Mouse (Mus musculus): Measurements from ENCODE around the gene Sec16b. TPM values are rescaled to one million over a fixed set of nuclear protein-coding genes. Genes with fewer than 3 reads are reported as not detected.
A peak's percentile ranks its signal among the peaks of the same experiment; 100 is the strongest.

The Sec16b gene
- polyA plus RNA-seq, 1 experiment from 2014 or later: 1.0 TPM

DNA sequence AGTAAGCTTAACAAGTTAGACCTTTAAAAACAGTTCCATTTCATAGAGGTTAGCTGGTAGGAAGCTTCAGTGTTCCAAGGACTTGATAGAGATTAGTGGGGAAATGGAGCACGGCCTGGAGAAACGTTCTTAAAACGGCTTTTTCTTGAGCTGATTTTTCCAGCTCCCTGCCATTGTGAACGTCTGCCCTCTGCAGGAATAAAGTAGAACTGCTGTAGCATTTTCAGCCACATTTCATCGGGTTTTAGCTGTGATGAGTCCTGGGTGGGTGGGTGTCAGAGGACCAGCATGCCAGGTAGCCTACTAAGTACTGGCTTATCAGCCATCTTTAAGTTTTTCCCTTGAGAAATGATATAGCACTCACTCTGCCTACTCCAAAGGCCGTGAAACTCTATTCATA is 29.9 kb downstream of the Sec16b start:
- ATAC-seq (ENCODE audit: insufficient number of reproducible peaks, low FRiP score): no peak
- H3K9me3 ChIP-seq (replicated peaks): no peaks in the 10 kb centered on the region
- no peaks in the 10 kb centered on the region for H3K36me3 ChIP-seq
- H3K9ac ChIP-seq: no peak overlapping the region
- H3K4me2 ChIP-seq: no peak overlapping the region
- no peaks in the 10 kb centered on the region for H3K27me3 ChIP-seq (replicated peaks)
- WGBS: 10% methylated on average over 6 of the region's 6 CpGs
- no peak overlapping the region for H3K27ac ChIP-seq (ENCODE audit: poor library complexity, severe bottlenecking)
- no peak overlapping the region for H3K4me3 ChIP-seq
- H3K4me1 ChIP-seq (replicated peaks): no peaks in the 10 kb centered on the region

DNA sequence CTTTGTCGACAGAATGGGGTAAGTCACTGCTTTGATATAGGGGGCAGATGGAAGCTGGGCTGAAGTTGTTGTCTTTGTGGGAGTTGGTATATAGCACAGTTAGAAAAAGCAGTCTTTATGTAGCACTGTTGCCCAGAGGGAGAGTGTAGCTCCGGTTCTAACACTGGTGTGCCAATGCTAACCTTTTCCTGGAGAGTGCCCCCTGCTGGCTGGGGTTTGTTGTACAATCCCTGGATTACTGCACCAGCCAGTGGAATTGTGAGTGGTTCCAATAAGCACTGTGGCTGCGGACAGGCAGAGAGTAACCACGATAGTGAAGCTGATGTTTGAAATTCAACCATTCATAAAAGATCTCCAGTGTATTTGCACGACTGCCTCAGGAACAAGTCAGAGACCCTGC is 31.1 kb downstream of the Sec16b start:
- Histone ChIP-seq H3K4me3 (no peak overlapping the region), H3K27ac (ENCODE audit: poor library complexity, severe bottlenecking) (no peak overlapping the region), H3K4me2 (no peak overlapping the region), H3K9me3 (replicated peaks) (no peaks in the 10 kb centered on the region), H3K36me3 (no peaks in the 10 kb centered on the region), H3K9ac (no peak overlapping the region), H3K4me1 (replicated peaks) (no peaks in the 10 kb centered on the region), H3K27me3 (replicated peaks) (no peaks in the 10 kb centered on the region)
- ATAC-seq (ENCODE audit: insufficient number of reproducible peaks, low FRiP score): no peak
- 84% methylated on average over 5 of the region's 5 CpGs for WGBS

DNA sequence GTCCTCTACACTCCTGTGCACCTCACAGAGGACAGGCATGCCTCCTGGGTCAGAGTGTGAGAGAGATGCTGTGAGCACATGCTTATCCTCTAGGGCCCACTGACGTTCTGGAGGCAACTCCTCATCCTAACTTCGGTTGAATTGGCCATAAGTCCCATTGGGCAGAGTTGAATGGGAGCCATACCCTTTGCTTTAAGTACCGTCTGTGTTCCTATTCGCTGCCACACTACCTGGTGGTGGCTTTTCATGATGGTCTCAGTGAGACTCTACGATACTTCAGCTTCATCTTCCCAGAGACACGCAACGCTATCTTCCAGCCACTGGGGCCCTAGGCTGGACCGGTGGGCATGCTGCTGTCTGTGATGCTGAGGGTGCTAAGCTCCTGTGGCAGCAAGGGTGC is 38.5 kb downstream of the Sec16b start:
- no peak for ATAC-seq (ENCODE audit: insufficient number of reproducible peaks, low FRiP score)
- no peak overlapping the region for H3K4me3 ChIP-seq
- whole genome bisulfite sequencing: 79% methylated on average over 8 of the region's 8 CpGs
- H3K9ac ChIP-seq: no peak overlapping the region
- no peaks in the 10 kb centered on the region for H3K4me1 ChIP-seq (replicated peaks)
- no peak overlapping the region for H3K27ac ChIP-seq (ENCODE audit: poor library complexity, severe bottlenecking)
- H3K4me2 ChIP-seq: no peak overlapping the region
- H3K36me3 ChIP-seq: no peaks in the 10 kb centered on the region
- no peaks in the 10 kb centered on the region; the same call in 1 of the 2 replicates for H3K27me3 ChIP-seq (replicated peaks)
- H3K9me3 ChIP-seq (replicated peaks): no peaks in the 10 kb centered on the region

DNA sequence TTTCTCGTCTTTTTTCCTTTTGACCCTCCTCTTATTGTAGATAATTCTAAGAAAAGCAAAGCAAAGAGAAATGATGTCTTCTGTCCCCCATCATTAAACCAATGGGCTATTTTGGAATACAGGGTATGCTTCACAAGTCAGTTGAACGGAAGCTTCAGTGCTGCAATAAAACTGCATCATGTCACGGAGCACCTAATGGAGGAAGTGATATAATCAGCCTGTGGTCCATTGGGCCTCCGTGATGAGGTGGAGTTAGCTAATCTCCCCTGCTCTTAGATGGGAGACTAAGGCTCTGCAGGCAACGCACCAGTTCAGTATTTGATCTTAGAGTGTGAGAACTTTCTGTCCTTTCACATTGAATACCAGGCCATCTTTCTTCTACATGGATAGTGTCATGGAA is 41.1 kb downstream of the Sec16b start:
- Histone ChIP-seq H3K4me3 (no peak overlapping the region), H3K4me2 (no peak overlapping the region), H3K27ac (ENCODE audit: poor library complexity, severe bottlenecking) (no peak overlapping the region), H3K36me3 (no peaks in the 10 kb centered on the region), H3K27me3 (replicated peaks) (no peaks in the 10 kb centered on the region; the same call in 1 of the 2 replicates), H3K4me1 (replicated peaks) (no peaks in the 10 kb centered on the region), H3K9me3 (replicated peaks) (no peaks in the 10 kb centered on the region; the same call in 1 of the 2 replicates), H3K9ac (no peak overlapping the region)
- no peak for ATAC-seq (ENCODE audit: insufficient number of reproducible peaks, low FRiP score)
- 67% methylated on average over 5 of the region's 5 CpGs for WGBS

DNA sequence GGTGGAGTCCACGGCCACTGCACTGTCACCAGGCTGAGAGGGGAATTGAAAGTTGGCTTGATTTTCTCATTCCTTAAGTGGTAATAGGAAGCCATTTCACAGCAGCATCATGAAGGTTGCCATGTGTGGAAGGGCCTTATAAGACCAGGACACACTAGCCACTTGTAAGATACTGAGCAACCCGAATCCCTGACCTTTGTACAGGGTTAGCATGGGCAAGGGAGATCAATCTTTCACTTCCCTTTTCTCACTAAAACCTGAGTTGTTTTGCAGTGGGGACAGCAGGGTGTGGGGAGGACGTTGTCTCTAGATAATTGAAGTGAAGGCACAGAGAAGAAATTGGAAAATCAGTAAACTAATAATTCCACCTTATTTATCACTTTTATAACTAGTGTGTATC is 43.2 kb downstream of the Sec16b start:
- ATAC-seq (ENCODE audit: insufficient number of reproducible peaks, low FRiP score): no peak
- Histone ChIP-seq H3K4me2 (no peak overlapping the region), H3K9me3 (replicated peaks) (no peaks in the 10 kb centered on the region; the same call in 1 of the 2 replicates), H3K36me3 (no peaks in the 10 kb centered on the region), H3K27me3 (replicated peaks) (peaks cover 11% of the 10 kb centered on the region), H3K4me1 (replicated peaks) (peaks cover 6% of the 10 kb centered on the region), H3K4me3 (no peak overlapping the region), H3K9ac (no peak overlapping the region), H3K27ac (ENCODE audit: poor library complexity, severe bottlenecking) (no peak overlapping the region)
- 67% methylated on average over 3 of the region's 3 CpGs for WGBS

DNA sequence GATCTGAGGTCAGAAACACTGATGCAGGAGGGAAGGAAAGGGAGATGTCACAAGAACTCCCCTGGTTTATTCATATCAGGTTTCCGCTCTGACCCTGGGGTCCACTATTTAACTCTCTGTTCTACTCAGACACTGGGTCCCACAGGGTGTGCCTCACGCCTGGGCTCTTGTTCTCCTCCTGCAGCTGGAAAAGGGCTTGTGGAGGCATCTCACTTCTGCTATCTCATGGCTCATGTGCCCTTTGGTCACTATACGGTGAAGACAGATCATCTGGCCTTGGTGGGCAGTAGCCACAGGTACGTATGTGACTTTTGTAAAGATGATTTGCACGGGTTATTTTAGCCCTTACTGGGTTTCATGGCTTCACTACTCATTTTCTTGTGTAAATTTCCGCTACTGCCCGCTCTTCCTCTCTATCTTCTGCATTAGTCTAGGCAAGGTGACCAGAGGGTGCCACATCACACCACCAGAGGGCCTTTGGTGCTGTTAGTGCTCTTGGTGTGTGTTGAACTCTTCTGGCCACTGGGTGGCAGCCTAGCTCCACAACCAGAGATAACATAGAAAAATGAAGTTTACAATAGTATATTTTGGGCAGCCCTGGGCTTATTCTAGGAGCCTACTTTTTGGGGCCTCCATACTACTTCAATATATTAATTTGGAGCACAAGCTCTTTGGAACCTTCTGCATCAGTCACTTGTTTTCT is 46.4 kb downstream of the Sec16b start:
- Histone ChIP-seq H3K4me1 (replicated peaks) (peaks cover 11% of the 10 kb centered on the region), H3K27ac (ENCODE audit: poor library complexity, severe bottlenecking) (no peak overlapping the region), H3K4me2 (no peak overlapping the region), H3K9me3 (replicated peaks) (no peaks in the 10 kb centered on the region; the same call in 1 of the 2 replicates), H3K36me3 (no peaks in the 10 kb centered on the region), H3K9ac (no peak overlapping the region), H3K4me3 (no peak overlapping the region), H3K27me3 (replicated peaks) (peaks cover 19% of the 10 kb centered on the region)
- 55% methylated on average over 7 of the region's 7 CpGs for WGBS
- no peak for ATAC-seq (ENCODE audit: insufficient number of reproducible peaks, low FRiP score)

DNA sequence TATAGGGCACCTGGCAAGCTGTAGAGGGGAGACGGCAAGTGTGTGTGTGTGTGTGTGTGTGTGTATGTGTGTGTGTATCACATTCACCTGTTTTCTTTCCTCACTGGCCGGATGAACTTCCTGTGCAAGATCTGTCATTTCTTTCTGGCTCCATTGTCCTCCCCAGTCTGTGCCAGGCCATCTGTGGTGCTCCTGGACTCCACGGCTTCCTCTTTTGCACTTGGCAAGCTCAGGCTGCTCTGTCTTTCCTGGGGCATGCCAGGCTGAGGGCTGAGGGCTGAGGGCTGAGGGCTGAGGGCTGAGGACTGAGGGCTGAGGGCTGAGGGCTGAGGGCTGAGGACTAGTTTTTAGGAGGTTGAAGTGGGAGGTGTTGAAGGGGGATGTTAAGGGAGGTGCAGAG is 47.6 kb downstream of the Sec16b start:
- Histone ChIP-seq H3K4me2 (peak overlapping the region; percentile 63; the same call in 1 of the 2 replicates), H3K9me3 (replicated peaks) (no peaks in the 10 kb centered on the region; the same call in 1 of the 2 replicates), H3K27ac (ENCODE audit: poor library complexity, severe bottlenecking) (no peak overlapping the region), H3K9ac (no peak overlapping the region), H3K27me3 (replicated peaks) (peaks cover 19% of the 10 kb centered on the region), H3K4me1 (replicated peaks) (peaks cover 11% of the 10 kb centered on the region), H3K36me3 (no peaks in the 10 kb centered on the region), H3K4me3 (no peak overlapping the region)
- 63% methylated on average over 3 of the region's 3 CpGs for WGBS
- ATAC-seq (ENCODE audit: insufficient number of reproducible peaks, low FRiP score): no peak

DNA sequence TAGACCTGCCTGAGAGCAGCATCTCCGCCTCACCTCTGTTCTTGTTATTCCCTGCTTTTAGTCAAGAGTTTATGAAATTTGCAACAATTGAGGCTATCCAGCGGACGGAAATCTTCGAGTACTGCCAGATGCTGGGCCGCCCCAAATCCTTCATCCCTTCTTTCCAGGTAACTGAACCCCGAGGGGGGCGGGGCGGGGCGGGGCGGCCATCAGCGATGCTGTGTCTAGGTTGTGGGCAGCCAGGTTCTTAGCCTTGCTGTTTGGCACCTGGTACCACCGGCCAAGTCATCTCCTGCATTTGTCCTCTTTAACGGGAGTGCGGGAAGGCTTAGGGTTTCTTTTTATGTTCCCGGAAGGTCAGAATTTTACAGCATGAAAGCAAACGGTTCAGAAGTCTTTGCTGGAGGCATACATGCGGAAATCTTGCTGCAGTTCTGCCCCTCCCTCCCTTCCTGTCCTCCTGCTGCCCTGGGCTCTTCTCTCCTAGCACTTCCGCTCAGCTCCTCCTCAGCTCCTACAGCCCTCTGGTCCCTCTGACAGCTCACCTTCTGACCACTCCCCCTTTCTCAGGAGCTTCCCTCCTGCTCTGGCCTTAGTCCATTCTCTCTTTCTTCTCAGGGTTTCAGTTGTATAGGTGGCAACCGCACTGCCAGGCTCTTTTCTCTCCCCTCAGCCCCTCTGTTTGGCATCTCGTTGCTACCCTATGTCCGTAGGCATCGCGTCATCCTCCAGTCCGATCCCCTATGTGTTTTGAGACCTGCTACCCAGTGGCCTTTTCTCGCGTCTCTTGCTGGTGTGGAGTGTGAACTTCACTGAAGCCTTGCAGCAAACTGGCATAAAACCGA is 48.4 kb downstream of the Sec16b start:
- H3K4me3 ChIP-seq: peak overlapping the region; percentile 31
- ATAC-seq (ENCODE audit: insufficient number of reproducible peaks, low FRiP score): no peak
- H3K9ac ChIP-seq: no peak overlapping the region
- H3K27me3 ChIP-seq (replicated peaks): peaks cover 19% of the 10 kb centered on the region
- H3K4me1 ChIP-seq (replicated peaks): peaks cover 11% of the 10 kb centered on the region
- H3K36me3 ChIP-seq: no peaks in the 10 kb centered on the region
- H3K27ac ChIP-seq (ENCODE audit: poor library complexity, severe bottlenecking): no peak overlapping the region
- peak overlapping the region; percentile 63 for H3K4me2 ChIP-seq
- 17% methylated on average over 27 of the region's 27 CpGs for WGBS
- no peaks in the 10 kb centered on the region; the same call in 1 of the 2 replicates for H3K9me3 ChIP-seq (replicated peaks)

DNA sequence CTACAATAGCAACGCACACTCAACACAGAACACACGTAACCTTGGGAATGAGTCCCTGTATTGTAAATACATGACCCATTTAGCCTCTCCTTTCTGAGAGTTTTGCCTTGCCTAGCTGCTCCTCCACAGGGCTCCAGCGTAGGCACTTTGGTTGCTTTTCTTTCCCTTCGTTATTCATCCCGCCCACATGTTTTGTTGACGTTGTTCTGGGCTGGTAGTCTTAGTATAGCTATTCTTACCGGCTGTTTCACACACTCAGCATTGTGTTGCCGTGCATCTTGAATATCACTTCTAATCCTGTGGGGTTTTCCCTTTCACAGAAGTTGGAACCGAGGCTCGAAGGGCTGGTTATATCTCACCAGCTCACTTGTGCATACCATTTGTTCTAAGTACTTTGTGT is 49.2 kb downstream of the Sec16b start:
- Histone ChIP-seq H3K27ac (ENCODE audit: poor library complexity, severe bottlenecking) (no peak overlapping the region), H3K4me3 (no peak overlapping the region), H3K4me2 (no peak overlapping the region), H3K36me3 (no peaks in the 10 kb centered on the region), H3K9ac (no peak overlapping the region), H3K4me1 (replicated peaks) (peaks cover 11% of the 10 kb centered on the region), H3K27me3 (replicated peaks) (peaks cover 21% of the 10 kb centered on the region), H3K9me3 (replicated peaks) (no peaks in the 10 kb centered on the region; the same call in 1 of the 2 replicates)
- ATAC-seq (ENCODE audit: insufficient number of reproducible peaks, low FRiP score): no peak
- 74% methylated on average over 10 of the region's 10 CpGs for WGBS

DNA sequence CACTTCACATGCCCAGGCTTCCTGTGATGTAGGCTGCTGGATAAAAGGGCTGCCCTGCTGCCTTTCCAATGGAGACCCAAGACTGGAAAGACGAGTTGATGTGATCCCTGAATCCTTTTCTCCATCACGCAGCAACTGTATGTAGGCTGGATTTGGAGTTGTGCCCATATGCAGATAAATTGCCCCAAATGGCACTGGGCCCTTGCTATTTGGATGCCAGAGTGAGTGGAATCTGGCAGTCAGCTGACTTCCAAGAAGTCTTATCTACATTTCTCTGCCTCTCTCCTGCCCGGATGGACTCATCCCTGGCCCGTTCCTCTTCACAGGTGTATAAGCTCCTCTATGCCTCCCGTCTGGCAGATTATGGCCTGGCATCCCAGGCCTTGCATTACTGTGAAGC is 49.9 kb downstream of the Sec16b start:
- 65% methylated on average over 5 of the region's 5 CpGs for WGBS
- no peaks in the 10 kb centered on the region; the same call in 1 of the 2 replicates for H3K9me3 ChIP-seq (replicated peaks)

DNA sequence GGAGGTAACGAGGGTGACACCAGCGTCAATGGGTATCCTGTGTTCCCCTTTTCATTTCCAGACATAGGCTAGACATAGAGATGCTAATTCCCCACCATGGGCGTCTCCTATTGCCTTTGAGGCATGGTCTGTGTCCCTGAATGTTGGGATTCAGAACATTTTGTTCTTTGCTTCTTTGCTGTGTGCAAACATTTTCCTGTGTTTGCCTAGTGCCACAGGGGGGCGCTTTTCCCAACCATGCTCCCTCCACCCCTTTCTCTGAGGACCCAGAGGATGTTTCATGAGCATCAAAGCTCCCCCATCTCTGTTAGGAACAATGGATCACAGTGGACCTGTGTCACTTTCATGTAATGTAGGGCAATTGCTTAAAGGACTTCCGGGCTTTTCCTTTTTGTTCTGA is 51.6 kb downstream of the Sec16b start:
- Histone ChIP-seq H3K9ac (no peak overlapping the region), H3K9me3 (replicated peaks) (no peaks in the 10 kb centered on the region), H3K36me3 (no peaks in the 10 kb centered on the region), H3K27ac (ENCODE audit: poor library complexity, severe bottlenecking) (no peak overlapping the region), H3K27me3 (replicated peaks) (peaks cover 22% of the 10 kb centered on the region), H3K4me2 (no peak overlapping the region), H3K4me1 (replicated peaks) (peaks cover 11% of the 10 kb centered on the region), H3K4me3 (no peak overlapping the region)
- ATAC-seq (ENCODE audit: insufficient number of reproducible peaks, low FRiP score): no peak
- 47% methylated on average over 5 of the region's 5 CpGs for WGBS

More for the DNA sequence above, 49.9 kb downstream of the Sec16b start:
- Histone ChIP-seq H3K36me3 (no peaks in the 10 kb centered on the region), H3K4me2 (no peak overlapping the region), H3K27me3 (replicated peaks) (peaks cover 22% of the 10 kb centered on the region), H3K4me3 (no peak overlapping the region), H3K4me1 (replicated peaks) (peaks cover 11% of the 10 kb centered on the region), H3K9ac (no peak overlapping the region), H3K27ac (ENCODE audit: poor library complexity, severe bottlenecking) (no peak overlapping the region)
- ATAC-seq (ENCODE audit: insufficient number of reproducible peaks, low FRiP score): no peak
